Mouse (Mus musculus) kidney, embryonic 14.5 days (tissue): ENCODE data around the gene Ttc28. TPM values are rescaled to one million over a fixed set of nuclear protein-coding genes. Genes with fewer than 3 reads are reported as not detected.

Experiments
- ATAC-seq: fragments of 200-750 bp; cut with Nextera tagmentation; 2 replicates; pipeline ENCODE4 v1.8.0; 2017; ENCODE audit warnings: moderate number of reproducible peaks, mild to moderate bottlenecking, moderate TSS enrichment, moderate library complexity; ENCODE audit not compliant: low FRiP score, low TSS enrichment
- H3K27ac ChIP-seq: fragments of 300-500 bp; sonication (generic); 2 replicates; pipeline ENCODE4 v1.5.1; 2014; ENCODE audit warnings: low read depth, mild to moderate bottlenecking, low read length, moderate library complexity, mixed read lengths
- H3K27me3 ChIP-seq: fragments of 300-500 bp; sonication (generic); 2 replicates; pipeline ENCODE4 v1.6.1; 2014; ENCODE audit warnings: mild to moderate bottlenecking, low read length; ENCODE audit not compliant: control insufficient read depth, insufficient read depth
- H3K36me3 ChIP-seq: fragments of 300-500 bp; sonication (generic); 2 replicates; pipeline ENCODE4 v1.6.1; 2014; ENCODE audit warnings: low read length, mixed read lengths; ENCODE audit not compliant: control insufficient read depth, insufficient read depth
- H3K4me1 ChIP-seq: fragments of 300-500 bp; sonication (generic); 2 replicates; pipeline ENCODE4 v1.6.1; 2014; ENCODE audit warnings: low read length, mixed read lengths; ENCODE audit not compliant: control insufficient read depth, insufficient read depth
- H3K4me2 ChIP-seq: fragments of 300-500 bp; sonication (generic); replicated peaks from 2 replicates; pipeline ENCODE4 v1.6.1; 2014; ENCODE audit warnings: low read depth, mild to moderate bottlenecking, low read length
- H3K4me3 ChIP-seq: fragments of 300-500 bp; sonication (generic); 2 replicates; pipeline ENCODE4 v1.5.1; 2014; ENCODE audit warnings: mild to moderate bottlenecking, low read length
- H3K9ac ChIP-seq: fragments of 300-500 bp; sonication (generic); 2 replicates; pipeline ENCODE4 v1.6.1; 2014; ENCODE audit warnings: low read depth, mild to moderate bottlenecking, low read length, moderate library complexity
- H3K9me3 ChIP-seq: fragments of 300-500 bp; sonication (generic); 2 replicates; pipeline ENCODE4 v1.6.1; 2016; ENCODE audit warnings: low read length; ENCODE audit not compliant: control insufficient read depth
- WGBS: fragments of 180-500 bp; shearing (Covaris S2); extraction: QIAGEN DNeasy Blood & Tissue Kit; methylation state at CpG from one replicate; pipeline ENCODE4 v1.1.7; 2014; 5-methylcytosine and 5-hydroxymethylcytosine counted together
- polyA plus RNA-seq: library from polyadenylated mRNA; unstranded; fragments of >200 nt; fragmentation: Nextera tagmentation; extraction: Ambion mirVana; gene quantifications from 2 replicates; pipeline ENCODE4 v1.2.1, GENCODE M21; 2014

Gene Ttc28
- polyA plus RNA-seq, 1 experiment from 2014 or later: 24.7 TPM

- ATAC-seq: no peak; the same call in 1 of the 2 replicates
- H3K27me3 ChIP-seq: no peaks in the 10 kb centered on the region
These were observed 137.7 kb downstream of the Ttc28 start for GRCm38 (mm10) chr5:111017319-111017718.

DNA sequence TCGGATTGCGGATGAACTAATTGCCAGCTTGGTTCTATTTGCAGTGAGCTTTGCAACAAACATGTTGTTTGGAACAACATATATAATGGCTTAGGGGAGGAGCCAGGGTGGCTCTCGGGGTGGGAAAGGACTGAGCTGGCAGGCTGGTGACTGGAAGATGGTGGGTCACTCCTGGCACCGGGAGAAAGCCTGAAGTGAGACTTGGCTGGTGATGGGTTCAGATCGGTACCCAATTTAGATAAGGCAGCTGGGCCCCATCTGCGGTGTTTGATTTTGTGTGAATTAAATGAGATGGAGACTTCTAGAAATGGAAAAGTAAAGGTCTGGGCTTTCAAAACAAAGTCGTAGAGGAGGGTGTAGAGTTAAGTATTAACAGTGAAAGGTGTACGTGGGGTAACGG lies 142.7 kb downstream of the Ttc28 start:
- WGBS: 85% methylated on average over 9 of the region's 9 CpGs
- H3K4me1 ChIP-seq: peaks cover 39% of the 10 kb centered on the region
- no peak overlapping the region for H3K27ac ChIP-seq

More at GRCm38 (mm10) chr5:111017319-111017718, 137.7 kb downstream of the Ttc28 start:
- Histone ChIP-seq H3K9me3 (no peaks in the 10 kb centered on the region), H3K4me2 (no peak overlapping the region), H3K36me3 (no peaks in the 10 kb centered on the region), H3K4me1 (peaks cover 31% of the 10 kb centered on the region), H3K9ac (no peak overlapping the region), H3K27ac (no peak overlapping the region), H3K4me3 (no peak overlapping the region)
- WGBS: 52% methylated on average over 4 of the region's 4 CpGs

DNA sequence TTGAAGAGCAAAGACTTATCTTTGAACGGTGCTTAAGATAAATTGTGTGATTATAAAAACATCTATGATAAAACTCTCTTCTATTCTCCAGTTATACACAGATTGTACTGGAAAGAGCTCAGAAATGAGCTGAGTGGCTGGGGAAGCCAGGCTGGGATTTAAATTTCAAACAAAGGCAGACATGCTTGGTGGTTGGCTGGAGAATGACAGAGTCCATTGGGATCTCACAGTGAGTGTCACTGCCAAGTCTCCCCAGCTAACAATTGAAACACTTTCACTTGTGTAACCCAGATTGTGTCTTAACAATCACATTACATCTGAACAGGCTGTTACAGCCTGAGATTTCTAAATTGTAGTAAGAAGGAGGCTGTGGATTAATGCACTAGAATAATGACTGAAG lies 143.3 kb downstream of the Ttc28 start:
- no peak overlapping the region for H3K4me2 ChIP-seq
- H3K9me3 ChIP-seq: no peaks in the 10 kb centered on the region
- ATAC-seq: no peak
- H3K9ac ChIP-seq: no peak overlapping the region
- H3K36me3 ChIP-seq: no peaks in the 10 kb centered on the region
- no peak overlapping the region for H3K4me3 ChIP-seq
- no peaks in the 10 kb centered on the region for H3K27me3 ChIP-seq
- no peak overlapping the region for H3K27ac ChIP-seq
- 89% methylated on average over 1 of the region's 1 CpGs for WGBS
- H3K4me1 ChIP-seq: peaks cover 39% of the 10 kb centered on the region

More for the DNA sequence above, 142.7 kb downstream of the Ttc28 start:
- no peak overlapping the region for H3K9ac ChIP-seq
- ATAC-seq: no peak
- no peaks in the 10 kb centered on the region for H3K9me3 ChIP-seq
- H3K4me3 ChIP-seq: no peak overlapping the region
- no peaks in the 10 kb centered on the region for H3K36me3 ChIP-seq
- no peaks in the 10 kb centered on the region for H3K27me3 ChIP-seq
- H3K4me2 ChIP-seq: no peak overlapping the region

- no peaks in the 10 kb centered on the region for H3K9me3 ChIP-seq
- H3K4me1 ChIP-seq: peaks cover 39% of the 10 kb centered on the region
- H3K9ac ChIP-seq: no peak overlapping the region
- no peak overlapping the region for H3K4me2 ChIP-seq
- H3K27me3 ChIP-seq: no peaks in the 10 kb centered on the region
- no peak overlapping the region for H3K27ac ChIP-seq
- ATAC-seq: 0 out of 2 replicates have a peak, but pooled peaks have one; percentile 21
- no peaks in the 10 kb centered on the region for H3K36me3 ChIP-seq
- 77% methylated on average over 13 of the region's 13 CpGs for WGBS
- H3K4me3 ChIP-seq: no peak overlapping the region
These were observed 145.0 kb downstream of the Ttc28 start for GRCm38 (mm10) chr5:111024621-111025020.

- no peak overlapping the region for H3K27ac ChIP-seq
These were observed 145.9 kb downstream of the Ttc28 start for GRCm38 (mm10) chr5:111025476-111025875.

DNA sequence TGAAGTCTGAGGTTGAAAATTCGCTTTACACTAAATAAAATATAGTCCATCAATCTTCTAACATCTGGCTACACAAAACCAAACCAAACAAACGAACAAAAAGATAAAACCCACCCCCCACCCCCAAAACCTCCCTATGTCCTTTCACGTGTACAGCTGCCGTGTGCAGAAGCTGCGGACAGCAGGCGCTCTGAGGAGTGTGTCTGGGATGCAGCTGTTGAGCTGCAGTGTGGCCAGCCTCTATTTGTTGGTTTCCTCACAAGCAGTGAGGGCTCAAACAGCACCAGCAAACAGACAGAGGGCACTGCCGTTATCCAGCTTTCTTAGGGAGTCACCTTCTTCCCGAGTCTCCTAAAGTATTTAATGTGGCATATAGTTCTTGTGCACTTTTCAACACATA lies 146.6 kb downstream of the Ttc28 start:
- Histone ChIP-seq H3K4me1 (peaks cover 39% of the 10 kb centered on the region), H3K4me3 (no peak overlapping the region), H3K9ac (no peak overlapping the region), H3K27ac (no peak overlapping the region), H3K27me3 (no peaks in the 10 kb centered on the region), H3K36me3 (no peaks in the 10 kb centered on the region), H3K9me3 (no peaks in the 10 kb centered on the region), H3K4me2 (no peak overlapping the region)
- ATAC-seq: no peak
- WGBS: 45% methylated on average over 8 of the region's 8 CpGs

More at GRCm38 (mm10) chr5:111025476-111025875, 145.9 kb downstream of the Ttc28 start:
- Histone ChIP-seq H3K36me3 (no peaks in the 10 kb centered on the region), H3K27me3 (no peaks in the 10 kb centered on the region), H3K4me1 (peaks cover 39% of the 10 kb centered on the region), H3K9ac (no peak overlapping the region), H3K4me3 (no peak overlapping the region), H3K4me2 (no peak overlapping the region), H3K9me3 (no peaks in the 10 kb centered on the region)
- 45% methylated on average over 14 of the region's 14 CpGs for WGBS
- no peak for ATAC-seq

DNA sequence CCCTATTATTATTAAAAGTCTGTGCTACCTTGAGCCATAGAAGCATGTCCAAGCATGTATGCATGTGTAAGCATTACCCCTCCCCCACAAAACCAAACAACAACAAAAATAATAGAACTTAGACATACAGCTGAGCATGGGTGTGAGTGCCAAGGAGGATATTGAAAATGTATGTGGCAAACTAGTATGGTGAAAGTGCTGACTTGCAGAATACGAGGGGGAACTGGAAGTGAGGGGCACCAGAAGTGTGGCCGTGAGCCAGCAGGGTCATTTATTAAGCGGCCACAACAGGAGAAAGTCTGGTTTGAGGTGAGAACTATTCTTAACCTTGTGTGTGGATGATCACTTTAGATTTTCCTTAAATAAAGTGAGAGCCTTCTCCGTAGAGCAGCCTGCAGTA lies 148.7 kb downstream of the Ttc28 start:
- H3K4me1 ChIP-seq: peaks cover 40% of the 10 kb centered on the region

GRCm38 (mm10) chr5:111028952-111029351 lies 149.3 kb downstream of the Ttc28 start:
- ATAC-seq: no peak
- no peaks in the 10 kb centered on the region for H3K9me3 ChIP-seq
- H3K27me3 ChIP-seq: no peaks in the 10 kb centered on the region
- 82% methylated on average over 9 of the region's 9 CpGs for WGBS
- no peak overlapping the region for H3K4me2 ChIP-seq
- no peak overlapping the region for H3K4me3 ChIP-seq
- H3K9ac ChIP-seq: no peak overlapping the region
- H3K27ac ChIP-seq: no peak overlapping the region
- H3K36me3 ChIP-seq: no peaks in the 10 kb centered on the region
- H3K4me1 ChIP-seq: peaks cover 35% of the 10 kb centered on the region

More for the DNA sequence above, 148.7 kb downstream of the Ttc28 start:
- Histone ChIP-seq H3K9me3 (no peaks in the 10 kb centered on the region), H3K36me3 (no peaks in the 10 kb centered on the region), H3K4me3 (no peak overlapping the region), H3K9ac (no peak overlapping the region), H3K27me3 (no peaks in the 10 kb centered on the region), H3K27ac (no peak overlapping the region), H3K4me2 (no peak overlapping the region)
- 55% methylated on average over 4 of the region's 4 CpGs for WGBS
- ATAC-seq: no peak

DNA sequence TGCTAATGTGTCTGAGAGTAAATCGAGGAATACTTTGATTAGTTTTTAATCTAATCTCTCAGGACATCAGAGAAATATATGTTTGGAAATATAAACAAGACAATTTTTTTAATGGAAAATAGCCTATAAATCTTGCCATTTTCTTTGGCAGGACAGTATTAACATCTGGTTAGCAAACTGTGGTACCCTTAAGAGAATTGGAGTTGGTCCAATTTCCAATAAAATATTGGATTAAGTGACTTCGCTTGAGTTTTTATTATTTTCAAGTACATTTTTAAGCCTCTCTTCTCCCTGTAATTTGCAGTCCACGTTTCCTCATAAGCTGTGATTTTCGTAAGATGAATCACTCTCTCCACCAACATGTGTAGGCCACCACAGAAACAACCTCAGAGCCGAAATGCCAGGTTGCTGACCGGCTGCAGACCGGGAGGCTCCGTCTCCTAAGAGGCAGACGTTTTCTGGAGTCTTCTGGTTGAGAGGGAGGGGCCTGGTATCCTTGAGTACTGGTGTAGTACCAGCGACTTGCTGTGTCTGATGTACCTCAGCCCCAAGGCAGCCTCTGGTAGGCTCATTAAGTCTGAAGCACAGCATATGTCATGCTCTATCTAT lies 153.2 kb downstream of the Ttc28 start:
- no peak for ATAC-seq
- no peaks in the 10 kb centered on the region for H3K9me3 ChIP-seq
- H3K4me3 ChIP-seq: no peak overlapping the region
- H3K4me2 ChIP-seq: no peak overlapping the region
- H3K4me1 ChIP-seq: peaks cover 17% of the 10 kb centered on the region; the same call in 1 of the 2 replicates
- H3K9ac ChIP-seq: no peak overlapping the region
- no peaks in the 10 kb centered on the region for H3K36me3 ChIP-seq
- H3K27ac ChIP-seq: no peak overlapping the region
- 76% methylated on average over 10 of the region's 10 CpGs for WGBS
- H3K27me3 ChIP-seq: no peaks in the 10 kb centered on the region
